ENCODE assay signal across 13 mouse cellular contexts in the genomic region with DNA sequence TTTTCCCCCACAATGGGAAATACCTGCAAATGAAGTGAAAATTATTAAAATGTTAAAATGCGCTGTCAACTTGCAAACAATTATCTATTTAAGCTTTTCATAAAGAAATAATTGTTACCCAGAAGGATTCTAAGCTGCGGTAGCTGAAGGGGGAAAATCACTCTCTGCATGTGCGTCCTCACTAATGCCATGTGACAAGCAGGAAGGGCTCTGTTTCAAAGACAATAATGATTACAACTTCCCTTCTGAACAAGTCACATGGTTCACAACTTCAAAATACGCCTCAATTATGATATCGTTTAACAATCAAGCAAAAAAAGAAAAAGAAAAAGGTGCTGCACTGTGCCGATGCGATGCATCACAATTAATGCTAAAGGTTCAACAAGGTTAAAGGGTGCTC.
DNase-seq lines count a peak whose midpoint lies in the region; ATAC-seq and TF ChIP-seq lines count a peak whose summit lies in the region.
"Had no signal": no experiment of that assay in that cellular context is flagged by ENCODE, and none has a peak within 500 bp of the region (broad histone marks: within the 10 kb centered on the region; RNA-seq: fewer than 3 reads in every experiment).

No protein-coding gene starts in this region.

- peaks cover 68% of the 10 kb centered on the region for H3K4me1 ChIP-seq in heart, postnatal 0 days (ENCODE audit: control insufficient read depth, insufficient read depth)
- H3K4me1 ChIP-seq in heart, embryonic 11.5 days (ENCODE audit: control insufficient read depth, insufficient read depth, low read length) = peaks cover 29% of the 10 kb centered on the region
- H3K4me1 ChIP-seq in midbrain, embryonic 13.5 days (replicated peaks) = peaks cover 44% of the 10 kb centered on the region
- H3K4me1 ChIP-seq in midbrain, embryonic 10.5 days = peaks cover 14% of the 10 kb centered on the region
- H3K4me1 ChIP-seq in hindbrain, embryonic 16.5 days (ENCODE audit: control insufficient read depth, insufficient read depth, low read depth, low read length) = peaks cover 10% of the 10 kb centered on the region
- H3K4me1 ChIP-seq in liver, postnatal 0 days (ENCODE audit: insufficient read depth) = peaks cover 8% of the 10 kb centered on the region; the same call in 1 of the 2 replicates

- H3K4me2 ChIP-seq in heart, postnatal 0 days (ENCODE audit: low read depth, low read length) = 0 out of 2 replicates have a peak overlapping the region, but pooled peaks have one; percentile 16
- H3K4me2 ChIP-seq in heart, embryonic 11.5 days = no peak overlapping the region
- H3K4me2 ChIP-seq in midbrain, embryonic 13.5 days (replicated peaks) = peak overlapping the region; percentile 17; the same call in 1 of the 2 replicates
- H3K4me2 ChIP-seq in hindbrain, embryonic 16.5 days (ENCODE audit: low read length) = peak overlapping the region; percentile 55
- no peak overlapping the region for H3K4me2 ChIP-seq in liver, postnatal 0 days (ENCODE audit: low read depth, low read length)
- H3K4me2 ChIP-seq: embryonic facial prominence, embryonic 15.5 days; liver, embryonic 11.5 days had no signal

- H3K4me3 ChIP-seq in heart, postnatal 0 days (ENCODE audit: low read depth, low read length) = no peak overlapping the region
- no peak overlapping the region for H3K4me3 ChIP-seq in heart, embryonic 11.5 days (ENCODE audit: low read depth, low read length)
- no peak overlapping the region for H3K4me3 ChIP-seq in midbrain, embryonic 13.5 days (replicated peaks)
- H3K4me3 ChIP-seq in midbrain, embryonic 10.5 days = no peak overlapping the region
- no peak overlapping the region for H3K4me3 ChIP-seq in hindbrain, embryonic 16.5 days (ENCODE audit: low read length)
- H3K4me3 ChIP-seq in liver, postnatal 0 days (ENCODE audit: low read depth, low read length) = no peak overlapping the region
- H3K4me3 ChIP-seq: embryonic facial prominence, embryonic 15.5 days had no signal

- H3K9me3 ChIP-seq in heart, postnatal 0 days (replicated peaks; ENCODE audit: control insufficient read depth, low read length) = no peaks in the 10 kb centered on the region
- H3K9me3 ChIP-seq in heart, embryonic 11.5 days (replicated peaks; ENCODE audit: control insufficient read depth, low read length) = no peaks in the 10 kb centered on the region
- no peaks in the 10 kb centered on the region for H3K9me3 ChIP-seq in midbrain, embryonic 13.5 days
- H3K9me3 ChIP-seq in midbrain, embryonic 10.5 days (replicated peaks) = no peaks in the 10 kb centered on the region
- no peaks in the 10 kb centered on the region for H3K9me3 ChIP-seq in hindbrain, embryonic 16.5 days (ENCODE audit: control insufficient read depth, low read length)
- no peaks in the 10 kb centered on the region for H3K9me3 ChIP-seq in liver, postnatal 0 days (ENCODE audit: low read length)
- H3K9me3 ChIP-seq: embryonic facial prominence, embryonic 15.5 days had no signal

- DNase-seq in heart, postnatal 0 days (ENCODE audit: low spot score) = no peak
- DNase-seq in midbrain, embryonic 10.5 days (ENCODE audit: low spot score) = no peak
- DNase-seq in liver, postnatal 0 days = no peak
- DNase-seq: adrenal gland, postnatal 36 days; lung, postnatal 36 days; right cerebral cortex, postnatal 14 days had no signal

- TF ChIP-seq CTCF in heart, postnatal 0 days (IDR thresholded peaks at IDR 0.05; ENCODE audit: low read depth) = no peak
- TF ChIP-seq CTCF in liver, postnatal 0 days (IDR thresholded peaks at IDR 0.05; ENCODE audit: low read depth) = no peak

- peaks cover 14% of the 10 kb centered on the region for H3K36me3 ChIP-seq in heart, postnatal 0 days (replicated peaks; ENCODE audit: control insufficient read depth, insufficient read depth, low read length)
- H3K36me3 ChIP-seq in heart, embryonic 11.5 days (ENCODE audit: control insufficient read depth, insufficient read depth, low read length) = peaks cover 3% of the 10 kb centered on the region; the same call in 1 of the 2 replicates
- peaks cover 9% of the 10 kb centered on the region for H3K36me3 ChIP-seq in midbrain, embryonic 13.5 days
- peaks cover 19% of the 10 kb centered on the region for H3K36me3 ChIP-seq in midbrain, embryonic 10.5 days
- no peaks in the 10 kb centered on the region; the same call in 1 of the 2 replicates for H3K36me3 ChIP-seq in hindbrain, embryonic 16.5 days (ENCODE audit: control insufficient read depth, insufficient read depth, low read length)
- no peaks in the 10 kb centered on the region; the same call in 1 of the 2 replicates for H3K36me3 ChIP-seq in liver, postnatal 0 days (replicated peaks; ENCODE audit: insufficient read depth, low read length)

- ATAC-seq in heart, postnatal 0 days (ENCODE audit: insufficient read depth, low read depth) = no peak
- ATAC-seq in heart, embryonic 11.5 days (replicated peaks; ENCODE audit: insufficient number of reproducible peaks, low FRiP score, low TSS enrichment) = no peak
- no peak for ATAC-seq in midbrain, embryonic 13.5 days
- ATAC-seq in hindbrain, embryonic 16.5 days = no peak
- ATAC-seq in frontal cortex, adult (ENCODE audit: low TSS enrichment) = no peak
- ATAC-seq in liver, postnatal 0 days = no peak
- ATAC-seq: activated CD4-positive, CD25-positive, alpha-beta regulatory T cell, adult 4 months had no signal

- WGBS in heart, postnatal 0 days = 53% methylated on average over 7 of the region's 7 CpGs
- 81% methylated on average over 7 of the region's 7 CpGs for WGBS in heart, embryonic 11.5 days (ENCODE audit: insufficient replicate concordance)
- WGBS in midbrain, embryonic 13.5 days = 55% methylated on average over 7 of the region's 7 CpGs
- WGBS in midbrain, embryonic 10.5 days = 89% methylated on average over 7 of the region's 7 CpGs
- 62% methylated on average over 7 of the region's 7 CpGs for WGBS in hindbrain, embryonic 16.5 days
- WGBS in liver, postnatal 0 days (ENCODE audit: insufficient replicate concordance) = 75% methylated on average over 7 of the region's 7 CpGs

- peak overlapping the region; percentile 59 for H3K27ac ChIP-seq in heart, postnatal 0 days (ENCODE audit: low read depth)
- no peak overlapping the region for H3K27ac ChIP-seq in heart, embryonic 11.5 days (ENCODE audit: low read depth, low read length)
- peak overlapping the region; percentile 58; the same call in 1 of the 2 replicates for H3K27ac ChIP-seq in midbrain, embryonic 13.5 days
- no peak overlapping the region for H3K27ac ChIP-seq in midbrain, embryonic 10.5 days (replicated peaks)
- H3K27ac ChIP-seq in hindbrain, embryonic 16.5 days (ENCODE audit: low read depth, low read length) = no peak overlapping the region
- no peak overlapping the region for H3K27ac ChIP-seq in liver, postnatal 0 days (ENCODE audit: low read depth)

- no peaks in the 10 kb centered on the region for H3K27me3 ChIP-seq in heart, postnatal 0 days (ENCODE audit: control insufficient read depth, insufficient read depth, low read length)
- no peaks in the 10 kb centered on the region for H3K27me3 ChIP-seq in heart, embryonic 11.5 days (ENCODE audit: control insufficient read depth, insufficient read depth, low read length)
- H3K27me3 ChIP-seq in midbrain, embryonic 13.5 days = no peaks in the 10 kb centered on the region
- peaks cover 20% of the 10 kb centered on the region for H3K27me3 ChIP-seq in midbrain, embryonic 10.5 days (ENCODE audit: low read depth, poor library complexity, severe bottlenecking)
- H3K27me3 ChIP-seq in hindbrain, embryonic 16.5 days (replicated peaks; ENCODE audit: control insufficient read depth, insufficient read depth, low read length) = no peaks in the 10 kb centered on the region
- H3K27me3 ChIP-seq in liver, postnatal 0 days (ENCODE audit: insufficient read depth, low read length) = no peaks in the 10 kb centered on the region
- H3K27me3 ChIP-seq: embryonic facial prominence, embryonic 15.5 days had no signal

- no peak for TF ChIP-seq EP300 in heart, postnatal 0 days (IDR thresholded peaks at IDR 0.05; ENCODE audit: low read depth)
- TF ChIP-seq EP300 in liver, postnatal 0 days (IDR thresholded peaks at IDR 0.05; ENCODE audit: low read depth) = no peak

- H3K9ac ChIP-seq in heart, postnatal 0 days (replicated peaks; ENCODE audit: low read depth, low read length) = no peak overlapping the region
- H3K9ac ChIP-seq in heart, embryonic 11.5 days (ENCODE audit: low read depth, low read length) = no peak overlapping the region
- no peak overlapping the region for H3K9ac ChIP-seq in midbrain, embryonic 13.5 days (replicated peaks)
- H3K9ac ChIP-seq in hindbrain, embryonic 16.5 days (ENCODE audit: low read depth, low read length) = no peak overlapping the region
- no peak overlapping the region for H3K9ac ChIP-seq in liver, postnatal 0 days (replicated peaks)
- H3K9ac ChIP-seq: embryonic facial prominence, embryonic 15.5 days had no signal

Comparison
In these comparisons a context has a peak if more than half of its experiments do, and no peak if none do; other contexts are left out.
1. H3K27ac ChIP-seq: peak in heart, postnatal 0 days (single experiment) and midbrain, embryonic 13.5 days (single experiment); none in heart, embryonic 11.5 days (single experiment), midbrain, embryonic 10.5 days (single experiment), hindbrain, embryonic 16.5 days (single experiment) and liver, postnatal 0 days (single experiment).
2. H3K4me2 ChIP-seq: peak in heart, postnatal 0 days (single experiment), midbrain, embryonic 13.5 days (single experiment) and hindbrain, embryonic 16.5 days (single experiment); none in heart, embryonic 11.5 days (single experiment) and liver, postnatal 0 days (single experiment).